Mouse (Mus musculus): ENCODE measurements around the gene Ezr.
"Not testable (repeated sequence)": the region's sequence is repeated elsewhere in the genome, so short reads cannot be mapped to it uniquely, and the experiment has no call there.

Ezr gene

GRCm38 (mm10) chr17:6708194-6708593 is 74.4 kb downstream of the Ezr start:
- not testable (repeated sequence) for DNase-seq (ENCODE audit: low read depth, low spot score)

DNA sequence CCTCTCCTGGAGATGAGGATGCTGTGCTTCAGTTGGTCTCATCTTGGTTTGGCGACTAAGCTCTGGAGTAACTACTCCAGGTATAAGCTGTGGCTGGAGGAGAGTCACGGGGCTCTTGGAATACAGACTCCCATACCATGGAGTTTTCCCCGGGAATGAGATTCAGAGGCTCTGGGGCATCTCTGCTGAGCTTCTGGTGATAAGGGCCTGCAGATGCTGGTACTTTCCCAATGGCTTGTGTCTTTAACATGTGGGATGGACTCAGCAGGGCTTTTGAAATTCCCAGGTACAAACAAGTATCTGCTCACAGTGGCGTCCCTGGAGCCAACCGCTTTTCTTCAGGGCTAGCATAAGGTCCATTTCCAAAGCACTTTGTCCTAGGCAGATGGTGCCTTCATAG is 75.2 kb downstream of the Ezr start:
- not testable (repeated sequence) for DNase-seq (ENCODE audit: low read depth, low spot score)

DNA sequence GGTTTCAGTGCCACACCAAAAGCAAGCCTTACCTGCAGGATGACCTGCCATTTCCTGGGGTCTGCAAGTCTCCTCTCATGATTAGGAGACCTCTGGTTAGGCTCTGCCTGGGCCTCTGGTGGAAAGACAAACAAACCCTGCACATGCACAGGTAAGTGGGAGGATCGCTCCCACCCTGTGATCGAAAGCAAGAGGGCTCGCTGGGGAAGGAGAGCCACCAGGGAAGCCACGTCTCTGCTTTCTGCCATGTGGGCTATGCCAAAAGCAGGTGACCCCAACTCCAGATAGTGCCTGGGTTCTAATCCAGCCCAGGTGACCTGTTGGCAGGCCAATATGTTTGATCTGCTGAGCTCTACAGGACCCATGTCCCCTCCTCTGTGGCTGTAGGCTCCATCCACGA is 76.1 kb downstream of the Ezr start:
- DNase-seq (ENCODE audit: low read depth, low spot score): not testable (repeated sequence)

GRCm38 (mm10) chr17:6703381-6704270 is 79.0 kb downstream of the Ezr start:
- not testable (repeated sequence) for DNase-seq (ENCODE audit: low read depth, low spot score)

DNA sequence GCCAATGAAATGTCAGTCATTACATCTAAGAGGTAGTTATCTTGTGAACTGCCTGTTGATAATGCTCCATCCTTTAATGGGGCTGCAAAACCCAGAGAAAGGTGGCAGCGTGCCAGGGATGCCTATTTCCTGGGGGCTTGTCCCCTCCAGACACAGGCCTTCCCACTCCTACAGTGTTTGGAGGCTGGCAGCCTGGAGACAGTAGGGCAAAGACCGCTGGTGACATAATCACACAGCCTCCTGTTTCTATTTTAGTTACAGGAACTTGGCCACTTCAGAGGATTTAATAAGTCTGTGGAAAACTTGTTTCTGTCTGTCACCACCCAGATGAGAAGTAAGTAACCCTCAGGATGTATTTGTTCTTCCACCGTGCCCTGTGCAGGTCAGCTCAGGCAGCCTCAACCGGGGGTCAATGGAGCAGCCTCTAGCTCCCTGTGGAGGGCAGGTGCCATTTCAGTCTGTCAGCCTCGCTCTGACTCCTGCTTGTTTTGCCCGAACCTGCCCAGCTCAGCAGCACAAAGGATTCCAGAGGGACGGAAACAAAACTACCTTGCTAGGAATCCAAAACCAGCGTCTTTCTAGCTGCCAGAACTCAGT is 79.9 kb downstream of the Ezr start:
- DNase-seq (ENCODE audit: low read depth, low spot score): not testable (repeated sequence)

DNA sequence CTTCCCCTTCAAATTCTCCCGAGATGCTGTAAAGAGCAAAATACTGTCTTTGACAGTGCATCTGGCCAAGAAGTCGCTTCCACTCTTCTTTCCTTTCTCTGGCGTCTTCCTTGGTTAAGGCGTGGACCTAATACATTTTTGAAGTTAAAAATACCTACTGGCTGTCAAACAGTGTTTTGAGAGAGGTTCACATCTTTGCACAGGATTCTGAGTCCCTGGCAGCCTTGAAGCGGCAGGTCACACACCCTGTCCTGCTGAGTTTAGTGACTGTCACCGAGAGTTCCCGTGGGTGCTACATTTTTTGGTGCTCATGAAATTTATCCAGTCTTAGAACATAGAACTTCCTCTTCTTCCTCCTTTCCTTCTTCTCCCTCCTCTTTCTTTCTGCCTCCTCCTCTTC is 82.5 kb downstream of the Ezr start:
- DNase-seq (ENCODE audit: low read depth, low spot score): not testable (repeated sequence)

DNA sequence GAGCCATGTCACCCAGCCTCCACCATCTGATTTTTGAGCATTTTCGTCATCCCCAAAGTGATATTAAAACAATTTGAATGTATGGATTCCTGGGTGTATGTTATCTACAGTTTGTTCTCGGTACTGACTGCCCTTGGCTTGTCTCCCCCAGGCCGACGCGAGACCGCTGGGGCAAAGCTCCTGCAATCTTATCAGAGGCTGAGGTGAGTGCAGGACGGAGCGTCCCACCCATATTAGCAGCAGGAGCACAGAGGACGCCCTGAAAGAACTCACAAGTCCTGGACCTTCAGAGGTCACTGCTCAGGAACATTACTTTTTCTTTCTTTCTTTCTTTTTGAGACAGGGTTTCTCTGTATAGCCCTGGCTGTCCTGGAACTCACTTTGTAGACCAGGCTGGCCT is 83.1 kb downstream of the Ezr start:
- not testable (repeated sequence) for DNase-seq (ENCODE audit: low read depth, low spot score)

DNA sequence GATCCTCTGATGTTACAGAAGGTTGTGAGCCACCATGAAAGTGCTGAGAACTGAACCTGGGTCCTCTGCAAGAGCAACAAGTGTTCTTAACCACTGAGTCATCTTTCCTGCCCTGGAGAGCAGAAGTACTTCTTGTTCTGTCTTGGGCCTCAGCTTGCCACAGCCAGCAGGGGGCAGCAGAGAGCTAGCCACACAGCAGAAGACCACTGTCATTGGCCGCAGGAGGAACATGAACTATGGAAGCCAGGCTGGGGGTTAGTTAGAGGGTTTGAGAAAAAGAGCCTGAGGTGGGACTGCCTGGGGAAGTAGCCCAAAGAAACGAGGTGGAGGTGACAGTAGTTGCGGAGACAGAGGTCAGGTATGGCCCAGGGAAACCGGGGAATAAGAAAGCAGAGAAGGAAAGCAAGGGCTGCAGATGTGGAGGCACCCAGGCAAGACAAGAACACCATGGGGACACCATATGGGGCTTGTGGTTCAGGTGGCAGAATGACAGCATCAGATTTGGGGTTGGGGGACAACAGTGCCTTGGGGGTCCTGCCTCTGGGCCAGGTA is 85.3 kb downstream of the Ezr start:
- DNase-seq (ENCODE audit: low read depth, low spot score): not testable (repeated sequence)

- not testable (repeated sequence) for DNase-seq (ENCODE audit: low read depth, low spot score)
Measured at GRCm38 (mm10) chr17:6696521-6696920, 86.1 kb downstream of the Ezr start.

DNA sequence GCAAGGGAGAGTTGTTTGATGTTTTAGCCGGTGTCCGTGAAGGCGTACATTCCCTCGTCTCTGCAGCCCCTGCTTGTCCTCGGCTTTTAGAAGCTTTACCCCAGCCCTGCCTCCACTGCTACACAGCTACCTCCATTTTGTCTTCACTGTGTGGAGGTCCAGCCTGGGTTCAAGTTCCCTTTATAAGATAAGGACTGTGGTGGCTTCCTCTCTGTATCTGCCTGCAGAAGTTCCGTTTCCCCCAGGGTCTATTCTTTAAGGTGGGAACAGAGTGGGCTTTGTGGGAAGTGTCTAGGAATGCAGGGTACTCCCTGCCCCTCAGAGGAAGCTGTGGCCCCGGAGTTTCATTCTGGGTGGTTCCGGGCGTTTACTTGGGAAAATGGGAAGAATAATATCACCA is 86.9 kb downstream of the Ezr start:
- not testable (repeated sequence) for DNase-seq (ENCODE audit: low read depth, low spot score)

DNA sequence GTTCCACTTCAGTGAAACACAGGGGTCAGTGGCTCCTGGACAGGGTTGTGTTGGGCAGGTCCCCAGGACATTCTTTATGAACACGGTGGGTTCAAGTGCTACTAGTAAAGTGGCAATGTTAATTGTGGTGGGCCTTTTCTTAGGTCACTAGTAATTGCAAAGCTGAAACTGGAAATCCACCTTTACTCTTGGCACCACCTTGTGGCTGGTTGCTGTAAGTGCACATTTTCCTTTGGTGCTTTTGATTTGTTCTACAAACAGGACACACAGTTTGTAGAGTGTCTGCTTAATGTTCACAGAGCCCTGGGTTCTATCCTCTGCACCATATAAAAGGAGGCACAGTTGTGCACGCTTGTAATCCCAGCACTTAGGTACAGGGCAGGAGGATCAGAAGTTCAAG is 91.0 kb downstream of the Ezr start:
- not testable (repeated sequence) for DNase-seq (ENCODE audit: low read depth, low spot score)

DNA sequence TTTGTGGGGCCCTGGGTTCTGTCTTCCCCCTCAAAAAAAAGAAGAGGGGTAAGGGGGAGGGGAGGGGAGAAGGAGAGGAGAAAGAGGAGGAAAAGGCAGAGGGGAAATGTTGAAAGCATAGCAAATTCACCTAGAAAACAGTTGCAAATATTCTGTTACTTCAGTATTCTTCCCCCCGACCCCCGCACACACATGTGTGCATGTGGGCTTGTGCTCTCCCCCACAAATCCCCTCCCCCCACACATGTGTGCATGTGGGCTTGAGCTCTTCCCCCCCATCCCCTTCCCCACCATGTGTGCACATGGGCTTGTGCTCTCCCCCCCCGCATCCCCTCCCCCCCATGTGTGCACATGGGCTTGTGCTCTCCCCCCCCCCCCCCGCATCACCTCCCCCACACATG is 93.2 kb downstream of the Ezr start:
- DNase-seq (ENCODE audit: low read depth, low spot score): not testable (repeated sequence)
